Mouse (Mus musculus) mouse trophoblast stem cell (cell line): ENCODE data around the gene Cux1.

ENCODE experiments used
- in situ Hi-C, 2 experiments: fragments of 300-500 bp; cut with MseI, MboI; formaldehyde crosslinking; loops; 2 replicates in 1 of 2; 3 replicates in 1 of 2; pipeline ENCODE4 v1.15.1; 2025

Gene Cux1

GRCm38 (mm10) chr5:136382261-136383005 lies 184.9 kb downstream of the Cux1 start:
- in situ Hi-C loops: no loop called here

DNA sequence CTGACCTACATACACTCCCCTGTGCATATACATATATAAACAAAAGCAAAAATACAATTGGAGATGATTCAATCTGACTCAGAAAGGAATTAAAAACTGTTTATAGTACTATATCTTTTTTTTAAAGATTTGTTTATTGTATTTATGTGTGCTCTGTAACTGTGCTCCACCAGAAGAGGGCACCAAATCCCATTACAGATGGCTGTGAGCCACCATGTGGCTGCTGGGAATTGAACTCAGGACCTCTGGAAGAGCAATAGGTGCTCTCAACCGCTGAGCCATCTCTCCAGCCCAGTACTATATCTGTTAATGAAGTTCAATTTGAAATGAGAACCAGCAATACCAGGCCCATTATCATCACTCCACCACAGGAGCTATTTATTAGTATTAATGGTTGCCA lies 187.9 kb downstream of the Cux1 start:
- in situ Hi-C loops: no loop called here

DNA sequence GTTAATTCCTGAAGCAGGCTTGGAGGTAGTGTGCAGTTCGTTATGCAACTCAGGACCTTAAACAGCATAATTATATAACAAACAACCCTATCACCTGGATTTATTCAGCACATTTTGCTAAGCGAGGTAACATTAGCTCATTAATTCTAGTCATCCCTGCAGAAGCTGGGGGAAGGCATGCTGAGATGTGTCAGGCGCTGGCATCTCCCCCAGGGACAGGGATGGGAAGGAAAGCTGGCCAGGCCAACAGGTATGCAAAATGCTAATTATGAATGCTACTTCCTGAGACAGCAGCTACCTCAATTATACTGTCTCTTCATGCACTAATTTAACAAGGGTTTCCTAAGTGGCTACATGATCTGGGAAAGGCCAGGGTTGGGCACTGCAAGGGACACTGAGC lies 190.2 kb downstream of the Cux1 start:
- in situ Hi-C loops: no loop called here

DNA sequence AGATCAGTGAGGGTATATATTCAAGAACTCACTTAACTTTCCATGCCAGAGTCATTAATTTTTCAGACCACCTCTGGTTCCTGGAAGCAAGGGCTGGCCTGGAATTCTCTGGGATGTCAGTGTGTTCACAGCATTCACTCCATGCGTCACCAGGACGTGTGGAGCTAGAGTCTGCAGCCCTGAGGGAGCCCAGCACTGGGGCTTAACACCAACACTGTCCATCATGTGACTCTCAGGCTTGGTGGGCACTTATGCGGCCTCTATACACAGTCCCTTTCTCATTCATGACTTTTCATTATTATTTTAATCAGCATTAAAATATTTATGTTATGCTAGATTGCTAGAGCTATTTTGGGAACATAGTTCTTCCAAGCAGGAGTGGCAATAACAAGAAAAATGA lies 191.9 kb downstream of the Cux1 start:
- in situ Hi-C loops: no loop called here

DNA sequence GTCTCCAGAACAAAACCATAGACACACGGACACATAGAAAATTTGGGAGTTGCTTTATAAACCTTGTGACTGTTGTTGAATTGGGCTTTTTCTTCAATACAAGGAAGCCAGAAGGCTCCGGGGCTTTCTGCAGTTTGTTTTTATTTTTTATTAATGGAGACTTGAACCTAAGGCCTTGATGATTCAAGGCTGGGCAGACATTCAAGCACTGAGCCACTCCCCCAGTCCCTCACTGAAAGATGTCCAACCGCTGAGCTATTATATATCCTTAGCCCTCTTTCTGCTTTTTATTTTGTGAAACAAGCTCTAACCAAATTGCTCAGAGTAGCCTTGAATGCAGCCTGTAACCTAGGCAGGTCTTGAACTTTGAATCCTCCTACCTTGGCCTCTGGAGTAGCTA lies 195.0 kb downstream of the Cux1 start:
- in situ Hi-C loops: no loop called here

DNA sequence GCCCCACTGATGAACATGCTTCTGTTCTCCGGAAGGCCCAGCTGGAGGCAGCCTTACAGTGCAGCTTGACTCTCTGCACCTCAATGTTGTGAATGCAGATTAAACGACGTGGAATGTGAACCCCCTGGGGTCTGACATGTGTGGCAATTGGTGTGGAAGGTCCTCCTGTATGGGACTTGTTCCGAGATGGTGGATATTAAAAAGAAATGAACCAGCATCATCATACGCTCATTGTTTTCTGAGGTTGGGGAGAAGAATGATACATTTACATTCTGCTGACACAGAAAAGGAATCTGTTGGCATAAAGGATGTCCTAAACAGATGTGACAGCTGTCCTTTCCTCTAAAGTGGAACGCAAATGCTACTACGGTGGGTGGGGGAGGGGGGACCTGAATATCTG lies 203.9 kb downstream of the Cux1 start:
- in situ Hi-C loops: no loop called here

GRCm38 (mm10) chr5:136362473-136363230 lies 204.6 kb downstream of the Cux1 start:
- in situ Hi-C loops: no loop called here

- in situ Hi-C loops: no loop called here
These were observed 205.3 kb downstream of the Cux1 start for GRCm38 (mm10) chr5:136362021-136362420.

DNA sequence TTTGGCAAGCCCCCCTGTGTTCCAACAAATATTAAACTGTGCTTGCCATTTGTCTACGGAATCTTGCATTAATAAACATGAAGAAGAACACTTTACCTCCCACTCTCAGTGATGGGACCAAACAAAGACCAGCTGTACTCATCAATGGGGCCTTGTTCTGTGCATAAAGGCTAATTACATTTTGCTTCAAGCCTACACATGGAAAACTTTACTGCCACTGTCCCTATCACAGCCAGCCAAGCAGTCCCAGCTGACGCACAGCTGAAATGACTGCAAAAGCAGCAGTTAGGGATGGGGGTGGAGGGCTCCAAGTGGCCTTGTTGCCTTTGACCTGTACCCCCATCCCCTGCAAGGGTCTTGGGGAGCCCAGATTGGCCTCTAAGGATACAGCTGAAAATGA lies 210.1 kb downstream of the Cux1 start:
- in situ Hi-C loops: no loop called here

- in situ Hi-C loops: no loop called here
These were observed 211.6 kb downstream of the Cux1 start for GRCm38 (mm10) chr5:136355583-136356126.

DNA sequence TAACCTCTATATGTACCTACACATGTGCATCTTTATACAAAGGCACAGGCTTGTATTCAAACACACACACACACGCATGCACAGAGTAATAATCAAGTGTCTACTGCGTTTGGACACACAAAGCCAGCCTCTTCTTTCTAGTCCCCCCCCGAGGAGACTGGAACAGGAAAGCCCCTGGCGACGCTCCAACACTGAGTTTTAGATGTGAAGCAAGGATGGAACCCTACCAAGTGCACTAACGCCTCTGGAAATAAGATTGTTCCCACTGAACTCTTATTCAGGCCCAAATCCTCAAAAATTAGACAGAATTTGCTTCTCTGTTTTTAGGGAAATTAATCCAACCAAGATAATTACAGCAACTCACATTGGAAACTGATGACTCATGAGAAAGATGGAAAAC lies 212.6 kb downstream of the Cux1 start:
- in situ Hi-C loops: no loop called here

DNA sequence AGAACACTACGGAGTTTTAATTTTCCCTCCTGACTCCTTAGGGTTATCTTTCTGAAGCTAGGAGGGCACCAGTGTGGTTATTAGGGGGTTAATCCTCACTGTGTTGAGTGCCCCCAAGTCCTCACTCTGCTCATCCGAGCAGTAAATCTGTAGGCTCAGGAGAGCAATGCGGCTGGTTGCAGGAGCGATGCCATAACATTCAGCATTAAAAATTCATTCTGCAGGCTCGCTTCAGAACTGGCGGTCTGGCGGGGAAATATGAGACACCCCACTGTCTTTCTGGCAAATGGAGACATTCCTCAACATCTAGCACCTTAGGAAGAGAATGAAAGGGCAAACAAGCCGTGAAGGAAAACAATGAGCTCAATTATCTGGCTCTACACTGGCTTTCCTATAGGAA lies 214.2 kb downstream of the Cux1 start:
- in situ Hi-C loops: no loop called here

DNA sequence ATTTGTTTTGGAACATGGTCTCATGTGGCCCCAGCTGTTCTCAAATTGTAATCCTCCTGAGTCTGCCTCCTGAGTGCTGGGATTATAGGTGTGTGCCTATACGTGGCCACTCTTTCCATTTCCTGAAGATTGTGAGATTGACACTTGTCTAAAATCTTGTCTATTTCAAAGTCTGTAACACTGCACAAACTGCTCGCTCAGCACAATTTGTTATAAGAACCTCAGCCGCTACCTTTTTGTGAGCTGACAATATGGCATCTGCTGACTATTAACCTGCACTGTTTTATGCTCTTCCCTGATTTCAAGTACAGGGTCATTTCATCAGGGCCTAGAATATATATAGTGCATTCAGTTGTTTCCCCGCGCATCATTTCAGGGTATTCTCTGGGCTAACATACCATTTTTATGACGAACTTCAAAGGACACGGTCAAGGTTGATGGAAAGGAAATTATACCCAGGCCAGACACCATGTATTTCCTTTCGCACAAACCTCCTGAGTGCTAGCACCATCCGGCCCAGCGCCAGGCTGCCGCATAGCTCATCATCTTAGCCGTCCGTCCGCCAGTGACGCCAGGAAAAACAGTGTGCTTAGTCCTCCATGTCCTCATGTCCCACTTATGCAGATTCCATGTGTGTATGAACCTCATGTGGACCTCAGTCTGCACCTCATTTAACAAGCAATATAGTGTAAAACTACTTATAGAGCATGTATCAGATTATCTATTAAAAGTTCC lies 224.0 kb downstream of the Cux1 start:
- in situ Hi-C loops: no loop called here

GRCm38 (mm10) chr5:136336798-136337527 lies 230.3 kb downstream of the Cux1 start:
- in situ Hi-C loops: no loop called here

- in situ Hi-C loops: no loop called here
These were observed 231.6 kb downstream of the Cux1 start for GRCm38 (mm10) chr5:136335681-136336080.

DNA sequence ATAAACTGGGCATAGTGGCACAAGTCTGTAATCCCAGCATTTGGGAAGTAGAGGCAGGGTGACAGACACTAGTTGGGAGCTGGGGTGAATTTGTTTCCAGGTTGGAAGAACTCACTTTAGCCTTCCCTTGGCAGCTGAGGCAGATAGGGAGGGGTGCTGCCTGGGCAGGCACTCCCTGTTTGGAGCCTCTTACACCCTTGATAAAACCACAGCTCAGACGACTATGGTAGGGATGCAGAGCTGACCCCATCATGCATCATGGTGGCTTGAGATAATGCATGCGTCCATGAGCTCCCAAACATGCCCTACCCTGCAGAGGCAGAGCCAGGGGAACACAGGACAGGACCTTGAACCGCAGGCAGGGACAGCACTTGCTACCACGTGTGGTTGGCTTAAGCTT lies 232.5 kb downstream of the Cux1 start:
- in situ Hi-C loops: no loop called here

DNA sequence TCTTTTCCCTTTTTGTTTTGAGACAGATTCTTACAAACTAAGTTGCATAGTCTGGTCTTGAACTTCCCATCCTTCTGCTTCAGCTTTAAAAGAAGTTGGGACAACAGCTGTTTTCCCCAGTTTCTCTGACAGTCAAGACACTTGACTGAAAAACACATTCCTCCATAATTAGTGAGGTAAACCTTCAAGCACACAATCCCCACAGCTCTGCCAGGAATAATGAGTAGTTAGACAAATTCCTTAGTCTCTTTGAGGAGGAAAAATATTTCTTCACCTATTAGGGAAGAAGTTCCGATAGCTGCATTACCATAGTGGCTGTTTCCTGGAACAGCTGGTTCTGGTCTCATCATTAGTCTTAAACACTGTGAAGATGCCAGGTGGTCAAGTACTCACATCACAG lies 233.2 kb downstream of the Cux1 start:
- in situ Hi-C loops: no loop called here

DNA sequence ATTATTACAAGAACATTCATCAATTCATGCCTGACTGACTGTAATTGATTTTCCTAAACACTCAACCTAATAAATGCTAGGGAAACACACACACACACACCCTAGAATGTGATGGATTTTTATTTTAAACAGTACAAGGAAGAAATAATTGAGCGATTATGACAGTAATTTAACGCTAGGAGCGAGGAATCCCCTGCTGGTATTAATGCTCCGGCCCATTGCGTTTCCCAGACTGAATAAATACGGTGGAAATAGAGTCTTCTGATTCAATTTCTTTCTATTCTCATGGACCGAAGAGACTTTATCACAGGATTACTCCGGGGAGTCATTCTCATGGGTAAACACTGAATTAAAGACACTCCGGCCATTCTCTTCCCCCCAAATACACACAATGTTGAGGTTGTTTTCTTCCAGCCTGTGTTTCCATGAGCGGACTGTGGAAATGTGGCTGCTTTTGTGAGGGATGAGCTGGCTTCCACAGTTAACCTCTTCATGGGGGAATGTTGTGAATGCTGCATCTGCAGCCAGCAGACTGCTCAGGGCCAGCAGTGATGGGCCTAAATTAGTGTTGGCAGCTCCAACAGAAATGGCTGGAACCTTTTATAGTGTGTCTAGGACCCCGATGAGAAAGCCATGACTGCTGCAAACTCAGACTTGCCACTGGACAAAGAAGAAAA lies 234.4 kb downstream of the Cux1 start:
- in situ Hi-C loops: no loop called here

DNA sequence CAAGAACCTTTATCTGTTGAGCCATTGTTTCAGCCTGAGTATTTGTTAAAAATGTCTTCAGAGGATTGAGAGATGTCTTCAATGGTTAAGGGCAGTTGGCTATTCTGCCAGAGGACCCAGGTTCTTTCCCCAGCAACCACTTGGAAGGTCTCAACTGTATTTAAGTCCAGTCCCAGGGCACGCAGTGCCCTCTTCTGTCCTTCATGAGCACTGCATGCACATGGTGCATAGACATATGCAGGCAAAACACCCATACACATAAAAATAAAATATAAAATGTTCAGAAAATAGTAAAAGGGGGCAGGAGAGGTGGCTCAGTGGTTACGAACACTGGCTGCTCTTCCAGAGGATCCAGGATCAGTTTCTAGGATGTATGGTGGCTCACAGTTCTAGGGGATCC lies 239.6 kb downstream of the Cux1 start:
- in situ Hi-C loops: no loop called here

DNA sequence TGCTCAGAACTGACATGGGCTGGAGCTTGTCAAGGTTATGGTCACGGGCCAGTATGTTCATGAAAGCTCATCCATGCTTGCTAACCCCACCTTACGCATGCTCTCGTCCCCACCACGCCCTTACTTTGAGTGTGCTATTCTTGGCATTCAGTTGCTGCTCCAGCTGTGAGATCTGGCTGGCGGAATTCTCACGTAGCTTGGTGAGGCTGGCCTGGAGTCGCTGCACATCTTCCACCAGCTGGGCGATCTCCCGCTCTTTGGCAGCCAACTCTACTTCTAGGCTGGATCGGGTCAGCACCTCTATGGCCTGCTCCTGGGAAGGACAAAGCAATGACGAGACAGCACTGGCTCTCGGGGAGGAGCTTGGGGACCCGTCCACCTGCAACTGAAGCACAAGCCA lies 240.7 kb downstream of the Cux1 start:
- in situ Hi-C loops: no loop called here

DNA sequence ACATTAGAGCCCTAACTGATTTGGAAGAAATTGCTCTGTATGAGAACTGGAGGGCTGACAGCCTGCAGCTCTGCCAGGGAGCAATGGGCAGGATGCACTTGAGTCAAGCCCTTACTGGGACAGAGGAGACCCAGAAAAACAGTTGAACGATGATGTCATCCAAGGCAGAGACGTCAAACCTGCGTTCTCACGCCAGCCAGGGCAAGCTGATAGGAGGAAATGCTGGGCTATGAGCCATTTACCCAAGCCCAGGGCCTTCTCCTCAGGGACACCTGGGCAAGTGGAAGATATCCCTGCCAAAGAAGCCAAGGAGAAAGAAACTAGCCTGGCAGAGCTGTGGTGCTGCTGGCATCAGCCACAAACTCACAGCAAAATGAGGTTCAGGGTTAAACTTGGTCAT lies 242.8 kb downstream of the Cux1 start:
- in situ Hi-C loops: no loop called here
